Mouse (Mus musculus) neural tube, embryonic 10.5 days (tissue): ENCODE data around the gene Clec2d.
"Not testable (repeated sequence)": the region's sequence is repeated elsewhere in the genome, so short reads cannot be mapped to it uniquely, and the experiment has no call there.

Source experiments
- DNase-seq: peaks from one replicate; pipeline ENCODE4 v3.0.0-alpha.2; 2017; ENCODE audit warnings: low spot score; ENCODE audit errors: extremely low spot score

Clec2d gene

GRCm38 (mm10) chr6:129187200-129187651 lies 6.8 kb downstream of the Clec2d start:
- DNase-seq, result no peak

GRCm38 (mm10) chr6:129187816-129188215 lies 7.4 kb downstream of the Clec2d start:
- not testable (repeated sequence) for DNase-seq

DNA sequence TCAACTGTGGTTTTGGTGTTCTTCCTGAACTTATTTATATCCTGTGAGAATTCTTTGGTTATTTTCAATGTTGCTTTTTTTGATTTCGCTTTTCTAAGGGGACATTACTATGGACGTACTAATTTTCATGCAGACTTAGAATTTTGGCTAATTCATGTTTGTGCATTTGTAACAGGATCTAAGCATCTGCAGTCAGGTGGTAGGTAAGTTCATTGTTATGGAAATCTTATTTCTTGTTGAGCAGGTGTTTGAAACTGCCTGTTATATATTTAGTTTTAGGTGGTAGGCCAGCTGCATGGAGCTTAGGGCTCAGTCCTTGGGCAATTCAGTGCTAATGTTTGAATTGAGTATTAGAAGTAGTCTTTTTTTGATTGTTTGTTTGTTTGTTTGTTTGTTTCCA lies 13.0 kb downstream of the Clec2d start:
- DNase-seq, result no peak

DNA sequence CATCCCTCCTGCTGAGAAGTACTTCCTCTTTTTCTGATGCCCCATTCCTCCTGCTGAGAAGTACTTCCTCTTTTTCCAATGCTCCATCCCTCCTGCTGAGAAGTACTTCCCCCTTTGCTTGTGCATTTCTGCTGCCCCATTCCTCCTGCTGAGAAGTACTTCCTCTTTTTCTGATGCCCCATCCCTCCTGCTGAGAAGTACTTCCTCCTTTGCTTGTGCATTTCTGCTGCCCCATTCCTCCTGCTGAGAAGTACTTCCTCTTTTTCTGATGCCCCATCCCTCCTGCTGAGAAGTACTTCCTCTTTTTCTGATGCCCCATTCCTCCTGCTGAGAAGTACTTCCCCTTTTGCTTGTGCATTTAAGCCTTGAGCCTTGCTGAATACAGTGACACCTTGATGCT lies 19.7 kb downstream of the Clec2d start:
- not testable (repeated sequence) for DNase-seq

- no peak for DNase-seq
Measured at GRCm38 (mm10) chr6:129202306-129202705, 21.9 kb downstream of the Clec2d start.

DNA sequence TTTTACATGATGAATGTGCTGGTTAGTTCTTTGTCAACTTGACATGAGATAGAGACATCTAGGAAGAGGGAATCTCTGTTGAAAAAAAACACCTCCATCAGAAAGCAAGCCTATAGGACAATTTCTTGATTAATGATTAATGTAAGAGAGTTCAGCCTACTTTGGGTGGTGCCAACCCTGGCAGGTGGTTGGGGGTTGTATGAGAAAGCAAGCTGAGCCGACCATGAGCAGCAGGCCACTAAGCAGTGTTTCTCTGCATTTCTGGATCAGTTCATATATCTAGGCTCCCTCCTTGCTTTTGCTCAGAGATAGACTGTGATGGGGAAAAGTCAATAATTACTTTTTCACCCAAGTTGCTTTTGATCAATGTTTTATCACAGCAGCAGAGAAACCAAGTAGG lies 23.9 kb downstream of the Clec2d start:
- no peak for DNase-seq

DNA sequence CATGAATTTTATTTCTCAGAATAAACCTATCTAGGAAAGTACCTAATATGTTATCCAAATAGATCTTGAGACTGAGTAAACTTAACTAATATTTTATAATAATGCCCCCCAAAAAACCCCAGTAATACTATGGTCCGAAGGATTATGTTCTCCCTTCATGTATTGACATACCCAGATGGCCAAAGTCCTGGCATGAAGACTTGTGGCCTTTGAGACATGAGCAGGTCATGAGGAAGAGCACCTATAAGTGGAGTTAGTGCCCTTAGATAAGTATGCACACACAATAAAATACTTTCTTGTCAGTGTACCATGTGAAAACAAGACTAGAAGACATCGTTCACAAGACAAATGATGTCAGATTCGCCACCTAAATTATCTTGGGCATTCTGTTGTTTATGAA lies 24.4 kb downstream of the Clec2d start:
- DNase-seq, result no peak

DNA sequence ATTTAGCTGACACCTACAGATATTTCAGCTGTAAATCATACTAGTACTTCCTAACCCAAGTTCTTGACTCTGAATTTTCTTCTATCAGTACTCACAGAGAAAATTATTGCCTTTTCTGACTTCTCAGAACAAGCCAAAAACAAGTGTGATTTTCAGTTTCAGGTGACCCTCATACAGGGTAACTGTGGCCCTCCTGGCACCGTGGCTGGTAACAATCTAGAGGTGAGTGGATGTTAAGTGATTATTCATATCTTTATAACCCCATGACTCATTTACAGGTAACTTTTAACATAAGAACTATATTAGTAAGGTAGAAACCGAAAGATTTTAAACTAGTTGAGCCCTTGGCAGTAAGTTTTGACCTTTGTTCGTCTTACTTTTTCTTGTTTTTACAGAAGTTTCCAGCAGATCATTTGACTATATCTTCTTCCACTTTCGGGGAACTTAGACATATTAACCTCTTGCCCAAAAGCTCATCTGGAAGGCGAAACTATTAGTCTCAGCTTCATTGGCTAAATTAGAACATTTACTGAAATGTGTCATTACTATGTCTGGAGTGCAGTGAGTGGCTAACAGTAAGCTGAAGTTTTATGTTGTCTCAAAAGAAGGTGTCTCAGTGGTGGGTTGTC lies 28.6 kb downstream of the Clec2d start:
- DNase-seq, result no peak

- DNase-seq, result no peak
Measured at GRCm38 (mm10) chr6:129209785-129210446, 29.5 kb downstream of the Clec2d start.

DNA sequence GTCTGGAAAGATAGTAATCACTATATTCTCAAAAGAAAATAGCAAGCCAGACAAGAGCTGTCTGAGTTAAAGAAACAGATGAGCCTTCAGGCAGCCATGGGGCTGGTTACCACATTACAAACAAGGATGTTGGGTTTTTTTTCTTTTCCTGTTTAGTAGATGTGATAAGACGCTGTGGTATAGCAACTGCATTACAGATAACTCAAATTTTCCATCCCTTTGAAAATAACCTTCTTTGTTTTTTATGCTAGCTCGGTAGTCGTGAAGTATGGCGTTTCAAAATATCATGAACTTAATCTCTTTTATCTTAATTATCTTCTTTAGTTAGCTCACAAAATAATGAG lies 30.0 kb downstream of the Clec2d start:
- no peak for DNase-seq

GRCm38 (mm10) chr6:129212421-129213195 lies 32.2 kb downstream of the Clec2d start:
- no peak for DNase-seq

DNA sequence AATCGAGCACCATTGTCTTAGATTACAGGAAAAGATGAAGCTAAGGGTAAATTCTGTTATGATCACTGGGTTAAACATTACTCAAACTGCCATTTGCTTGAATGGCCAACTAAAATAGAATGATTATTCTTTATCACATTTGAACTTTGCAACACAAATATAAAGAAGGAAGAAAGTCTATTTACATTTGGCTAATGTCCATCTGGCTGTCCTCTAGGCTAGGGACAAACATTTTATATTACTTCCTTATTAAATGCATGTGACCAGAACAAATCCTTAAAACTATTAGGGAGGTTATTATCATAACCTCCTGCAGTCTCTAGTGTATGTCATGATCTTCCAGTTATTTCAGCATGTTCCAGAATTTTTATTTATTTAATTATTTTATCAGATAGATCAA lies 33.1 kb downstream of the Clec2d start:
- no peak for DNase-seq

GRCm38 (mm10) chr6:129214263-129214662 lies 33.8 kb downstream of the Clec2d start:
- DNase-seq, result no peak

GRCm38 (mm10) chr6:129215053-129215452 lies 34.6 kb downstream of the Clec2d start:
- DNase-seq, result no peak

- no peak for DNase-seq
Measured at GRCm38 (mm10) chr6:129215886-129216637, 35.6 kb downstream of the Clec2d start.

GRCm38 (mm10) chr6:129216721-129217230 lies 36.4 kb downstream of the Clec2d start:
- DNase-seq, result no peak

GRCm38 (mm10) chr6:129218191-129218696 lies 37.8 kb downstream of the Clec2d start:
- DNase-seq, result no peak

DNA sequence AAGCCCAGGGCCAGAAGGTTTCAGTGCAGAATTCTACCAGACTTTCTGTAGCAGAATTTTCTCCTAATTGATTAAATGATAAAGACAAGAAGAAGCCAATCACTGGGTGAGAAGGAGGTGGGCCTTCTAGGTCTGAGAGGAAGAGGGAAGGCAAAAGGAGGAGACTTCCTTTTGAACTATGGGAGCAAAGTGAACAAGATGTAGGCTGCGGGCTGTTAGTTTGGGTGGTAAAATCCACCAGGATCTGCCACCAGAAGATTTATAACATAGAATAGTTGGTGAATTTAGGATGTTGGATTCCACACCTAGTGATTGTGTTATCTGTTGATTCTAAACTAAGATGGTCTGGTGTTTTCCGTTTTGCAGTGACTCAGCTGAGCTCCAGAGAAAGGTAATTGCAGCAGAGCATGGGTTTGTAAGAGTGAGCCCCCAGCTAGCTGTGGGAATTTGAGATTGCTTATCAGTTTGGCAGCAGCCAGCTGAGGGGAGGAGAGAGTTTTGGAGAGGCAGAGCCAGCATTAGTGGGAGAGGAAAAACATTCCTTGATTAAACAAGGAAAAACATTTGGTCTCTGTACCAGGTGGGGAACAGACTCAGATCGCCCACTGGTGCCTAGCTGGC lies 39.6 kb downstream of the Clec2d start:
- DNase-seq, result no peak

- DNase-seq, result no peak
Measured at GRCm38 (mm10) chr6:129221053-129221452, 40.6 kb downstream of the Clec2d start.

DNA sequence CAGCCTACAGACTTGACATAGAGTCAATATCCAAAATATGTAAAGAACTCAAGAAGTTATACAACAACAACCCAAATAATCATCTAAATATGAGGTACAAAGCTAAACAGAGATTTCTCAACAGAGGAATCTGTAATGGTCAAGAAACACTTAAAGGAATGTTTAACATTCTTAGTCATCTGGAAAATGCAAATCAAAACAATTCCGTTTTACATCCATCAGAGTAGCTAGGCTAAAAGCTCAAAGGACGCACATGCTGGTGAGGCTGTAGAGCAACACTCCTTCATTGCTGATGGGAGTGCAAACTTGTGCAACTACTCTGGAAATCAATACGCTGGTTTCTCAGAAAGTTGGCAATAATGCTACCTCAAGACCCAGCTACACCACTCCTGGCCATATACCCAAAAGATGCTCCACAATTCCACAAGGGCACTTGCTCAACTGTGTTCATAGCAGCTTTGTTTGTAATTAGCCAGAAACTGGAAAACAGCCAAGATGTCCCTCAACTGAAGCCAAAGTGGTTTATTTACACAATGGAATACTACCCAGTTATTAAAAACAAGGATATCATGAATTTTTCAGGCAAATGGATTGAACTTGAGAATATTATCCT lies 41.9 kb downstream of the Clec2d start:
- no peak for DNase-seq
